Mouse (Mus musculus) midbrain, embryonic 11.5 days (tissue): ENCODE data around the gene Galnt10. TPM values are rescaled to one million over a fixed set of nuclear protein-coding genes. Genes with fewer than 3 reads are reported as not detected.

ENCODE experiments used
- ATAC-seq: fragments of 200-750 bp; cut with Nextera tagmentation; 2 replicates; pipeline ENCODE4 v1.8.0; 2017; ENCODE audit warnings: moderate TSS enrichment, moderate library complexity; ENCODE audit not compliant: low FRiP score
- DNase-seq: peaks from one replicate; pipeline ENCODE4 v3.0.0; 2015; ENCODE audit warnings: low spot score; ENCODE audit errors: missing footprints
- H3K27ac ChIP-seq: fragments of 300-500 bp; sonication (generic); 2 replicates; pipeline ENCODE4 v1.5.1; 2014; ENCODE audit warnings: low read depth, low read length
- H3K27me3 ChIP-seq: fragments of 300-500 bp; sonication (generic); 2 replicates; pipeline ENCODE4 v1.6.1; 2014; ENCODE audit warnings: mild to moderate bottlenecking, low read length, moderate library complexity, mixed read lengths; ENCODE audit not compliant: control insufficient read depth, insufficient read depth
- H3K36me3 ChIP-seq: fragments of 300-500 bp; sonication (generic); 2 replicates; pipeline ENCODE4 v1.6.1; 2014; ENCODE audit warnings: mild to moderate bottlenecking, low read length, moderate library complexity, mixed read lengths; ENCODE audit not compliant: control insufficient read depth, insufficient read depth
- H3K4me1 ChIP-seq: fragments of 300-500 bp; sonication (generic); 2 replicates; pipeline ENCODE4 v1.6.1; 2014; ENCODE audit warnings: low read length; ENCODE audit not compliant: control insufficient read depth, insufficient read depth
- H3K4me2 ChIP-seq: fragments of 300-500 bp; sonication (generic); 2 replicates; pipeline ENCODE4 v1.6.1; 2014; ENCODE audit warnings: mild to moderate bottlenecking, moderate library complexity
- H3K4me3 ChIP-seq: fragments of 300-500 bp; sonication (generic); 2 replicates; pipeline ENCODE4 v1.5.1; 2014; ENCODE audit warnings: low read depth, low read length
- H3K9ac ChIP-seq: fragments of 300-500 bp; sonication (generic); 2 replicates; pipeline ENCODE4 v1.6.1; 2014; ENCODE audit warnings: low read length
- H3K9me3 ChIP-seq: fragments of 300-500 bp; sonication (generic); 2 replicates; pipeline ENCODE4 v1.6.1; 2016; ENCODE audit warnings: low read length; ENCODE audit not compliant: control insufficient read depth
- WGBS: fragments of 180-500 bp; shearing (Covaris S2); extraction: QIAGEN DNeasy Blood & Tissue Kit; methylation state at CpG from one replicate; pipeline ENCODE4 v1.1.7; 2014; 5-methylcytosine and 5-hydroxymethylcytosine counted together
- polyA plus RNA-seq: library from polyadenylated mRNA; unstranded; fragments of >200 nt; fragmentation: Nextera tagmentation; extraction: Ambion mirVana; gene quantifications from 2 replicates; pipeline ENCODE4 v1.2.1, GENCODE M21; 2014

Galnt10 gene
- polyA plus RNA-seq, 1 experiment from 2014 or later = 13.9 TPM

DNA sequence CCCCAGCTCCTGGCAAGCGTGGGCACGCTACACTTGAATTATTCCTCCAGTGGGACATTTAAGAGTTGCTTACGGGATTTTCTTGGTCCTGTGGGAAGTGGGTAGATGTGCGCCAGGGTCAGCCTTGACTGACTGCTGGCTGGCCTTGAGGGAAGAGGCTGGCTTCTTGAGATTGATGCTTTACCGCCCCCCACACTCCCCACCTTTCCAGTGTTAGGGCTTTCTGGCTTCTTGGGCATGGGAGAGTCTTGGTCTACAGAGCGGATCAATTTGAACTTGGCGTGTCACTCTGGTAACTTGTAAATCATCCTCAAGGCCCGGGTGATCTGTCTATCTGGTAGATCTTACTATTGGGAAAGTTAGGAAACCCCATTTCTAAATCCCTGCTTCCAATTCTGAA is 1.7 kb downstream of the Galnt10 start:
- H3K4me2 ChIP-seq = peak overlapping the region; percentile 99
- WGBS = 76% methylated on average over 8 of the region's 8 CpGs
- H3K27ac ChIP-seq = no peak overlapping the region
- no peaks in the 10 kb centered on the region for H3K36me3 ChIP-seq
- no peak for ATAC-seq
- H3K9me3 ChIP-seq = no peaks in the 10 kb centered on the region
- H3K4me1 ChIP-seq = peaks cover 24% of the 10 kb centered on the region
- peak overlapping the region; percentile 36; the same call in 1 of the 2 replicates for H3K9ac ChIP-seq
- DNase-seq = no peak
- no peaks in the 10 kb centered on the region; the same call in 1 of the 2 replicates for H3K27me3 ChIP-seq
- H3K4me3 ChIP-seq = peak overlapping the region; percentile 74

DNA sequence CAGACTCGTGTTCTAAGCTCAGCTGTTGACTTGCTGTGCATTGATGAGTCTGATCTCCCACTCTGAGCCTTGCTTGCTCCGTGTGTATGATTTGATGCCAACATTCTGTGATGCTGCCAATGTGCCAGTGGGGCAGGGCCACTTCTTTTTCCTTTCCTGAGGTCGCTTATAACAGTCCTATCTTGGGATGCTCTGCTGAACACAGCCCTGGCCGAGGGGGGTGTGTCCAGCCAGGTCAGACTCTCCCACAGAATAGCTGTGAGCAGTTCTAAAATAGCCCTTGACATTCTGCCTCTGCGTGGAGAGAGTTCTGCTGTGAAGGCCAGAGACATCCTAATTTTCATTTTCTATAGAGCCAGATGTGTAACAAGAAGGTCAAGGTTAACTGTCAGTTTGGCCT is 2.2 kb downstream of the Galnt10 start:
- H3K27me3 ChIP-seq = no peaks in the 10 kb centered on the region; the same call in 1 of the 2 replicates
- 49% methylated on average over 5 of the region's 5 CpGs for WGBS
- peaks cover 29% of the 10 kb centered on the region for H3K4me1 ChIP-seq
- H3K36me3 ChIP-seq = no peaks in the 10 kb centered on the region
- no peak overlapping the region for H3K27ac ChIP-seq
- H3K9ac ChIP-seq = no peak overlapping the region
- H3K9me3 ChIP-seq = no peaks in the 10 kb centered on the region
- no peak for DNase-seq
- H3K4me2 ChIP-seq = no peak overlapping the region
- no peak overlapping the region for H3K4me3 ChIP-seq
- no peak for ATAC-seq

DNA sequence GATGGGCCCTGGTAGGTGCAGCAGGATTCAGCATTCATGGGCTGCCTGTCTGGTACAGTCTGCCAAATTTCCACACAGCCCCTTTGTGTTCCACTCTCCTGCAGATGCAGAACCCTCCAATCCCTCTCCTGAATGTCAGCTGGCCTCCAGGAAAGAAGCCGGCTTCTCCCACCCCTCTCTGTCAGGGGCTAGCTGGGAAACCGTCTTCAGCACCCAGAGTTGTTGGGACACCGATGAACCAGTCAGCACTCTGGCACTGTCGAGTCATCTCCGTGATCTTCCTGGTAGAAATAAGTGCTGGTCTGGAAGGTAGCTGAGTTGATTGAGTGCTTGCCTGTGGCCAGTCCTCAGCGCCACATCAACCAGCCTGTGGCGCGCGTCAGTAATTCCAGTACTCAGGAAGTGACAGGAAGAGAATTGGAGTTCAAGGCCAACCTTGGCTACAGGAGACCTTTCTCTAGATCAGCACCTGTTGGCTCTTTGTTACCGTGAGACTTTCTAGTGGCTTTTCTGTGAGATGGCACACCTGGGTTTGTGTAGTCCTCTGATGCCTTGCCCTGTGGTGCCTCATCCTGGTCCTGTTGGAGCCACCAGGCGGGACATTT is 3.1 kb downstream of the Galnt10 start:
- Histone ChIP-seq H3K27ac (no peak overlapping the region), H3K4me3 (no peak overlapping the region), H3K4me1 (peaks cover 31% of the 10 kb centered on the region), H3K9ac (no peak overlapping the region), H3K9me3 (no peaks in the 10 kb centered on the region), H3K4me2 (no peak overlapping the region), H3K36me3 (no peaks in the 10 kb centered on the region), H3K27me3 (no peaks in the 10 kb centered on the region; the same call in 1 of the 2 replicates)
- ATAC-seq (no peak), DNase-seq (no peak)
- 91% methylated on average over 11 of the region's 11 CpGs for WGBS

GRCm38 (mm10) chr11:57649269-57649668 is 4.0 kb downstream of the Galnt10 start:
- no peak overlapping the region for H3K4me3 ChIP-seq
- ATAC-seq (no peak), DNase-seq (no peak)
- H3K27me3 ChIP-seq = no peaks in the 10 kb centered on the region; the same call in 1 of the 2 replicates
- H3K4me1 ChIP-seq = peaks cover 28% of the 10 kb centered on the region
- no peak overlapping the region for H3K27ac ChIP-seq
- no peak overlapping the region for H3K4me2 ChIP-seq
- no peaks in the 10 kb centered on the region for H3K9me3 ChIP-seq
- 73% methylated on average over 4 of the region's 4 CpGs for WGBS
- no peak overlapping the region for H3K9ac ChIP-seq
- no peaks in the 10 kb centered on the region for H3K36me3 ChIP-seq

DNA sequence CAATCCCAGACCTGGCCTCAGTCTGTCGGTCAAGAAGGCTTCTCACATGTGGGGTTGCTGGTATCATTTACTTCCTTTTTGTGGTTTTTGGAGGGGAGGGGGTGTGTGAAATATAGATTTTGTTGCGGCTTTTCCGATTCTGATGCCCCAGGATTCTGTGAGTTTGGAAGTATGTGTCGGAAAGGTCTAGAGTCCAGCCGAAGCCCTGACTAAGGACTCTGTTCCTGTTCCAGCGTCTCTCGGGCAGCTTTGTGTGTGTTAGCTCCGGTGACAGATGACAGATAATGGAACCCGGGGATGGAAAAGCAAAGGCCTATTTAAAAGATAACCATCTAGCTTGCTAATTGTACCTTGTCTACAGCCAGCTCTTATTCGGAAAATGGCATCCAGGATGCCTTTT is 4.4 kb downstream of the Galnt10 start:
- 88% methylated on average over 10 of the region's 10 CpGs for WGBS
- no peak overlapping the region for H3K9ac ChIP-seq
- no peaks in the 10 kb centered on the region for H3K36me3 ChIP-seq
- H3K9me3 ChIP-seq = no peaks in the 10 kb centered on the region
- H3K4me2 ChIP-seq = no peak overlapping the region
- ATAC-seq = no peak
- no peak overlapping the region for H3K27ac ChIP-seq
- H3K4me1 ChIP-seq = peaks cover 32% of the 10 kb centered on the region
- DNase-seq = no peak
- no peaks in the 10 kb centered on the region; the same call in 1 of the 2 replicates for H3K27me3 ChIP-seq
- no peak overlapping the region for H3K4me3 ChIP-seq

DNA sequence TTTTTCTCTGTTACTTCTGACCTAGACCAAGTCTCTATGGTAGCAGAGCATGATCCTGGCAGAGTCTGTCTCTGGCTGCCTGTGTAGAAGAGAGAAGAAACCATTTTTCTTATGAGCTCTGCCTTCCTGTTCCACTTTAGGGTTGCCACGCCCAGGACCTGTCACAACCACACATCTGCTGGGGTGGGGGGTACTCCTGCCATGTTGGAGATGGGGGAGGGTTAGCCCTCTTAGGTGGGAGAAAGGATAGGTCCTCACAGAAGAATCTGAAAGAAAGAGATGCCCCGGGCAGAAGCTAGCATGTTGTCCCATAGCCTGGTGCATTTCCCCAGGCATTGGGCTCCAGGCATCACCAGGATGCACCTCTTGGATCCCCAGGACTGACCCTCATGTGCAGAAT is 5.6 kb downstream of the Galnt10 start:
- H3K9ac ChIP-seq = no peak overlapping the region
- H3K4me1 ChIP-seq = peaks cover 34% of the 10 kb centered on the region

DNA sequence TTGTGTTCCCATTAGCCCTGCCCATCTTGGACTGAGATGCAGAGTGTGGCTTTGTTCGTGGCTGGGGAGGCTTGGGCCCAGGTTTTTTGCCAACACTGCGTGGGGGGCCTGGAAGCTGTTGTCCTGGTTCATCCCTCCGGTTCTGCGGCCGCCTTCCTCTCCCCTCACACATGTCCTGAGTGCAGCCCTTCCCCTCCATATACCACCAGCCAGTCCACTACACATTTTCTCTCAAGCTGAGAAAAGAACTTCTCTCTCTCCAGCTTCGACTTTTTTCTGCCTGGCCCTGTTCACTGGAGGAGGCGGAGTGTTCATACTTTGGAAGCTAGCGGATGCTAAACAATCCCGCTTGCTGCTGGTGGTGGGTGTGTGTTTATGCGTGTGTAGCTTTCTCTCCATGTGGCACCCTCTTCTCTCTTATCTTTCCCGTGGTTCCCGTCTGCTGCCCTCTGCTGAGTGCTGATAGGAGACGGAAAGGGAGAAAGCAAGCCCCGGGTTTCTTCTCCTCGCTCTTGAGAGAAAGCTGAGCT is 6.1 kb downstream of the Galnt10 start:
- Histone ChIP-seq H3K9ac (no peak overlapping the region), H3K36me3 (no peaks in the 10 kb centered on the region), H3K27me3 (no peaks in the 10 kb centered on the region; the same call in 1 of the 2 replicates), H3K4me1 (peaks cover 36% of the 10 kb centered on the region), H3K27ac (no peak overlapping the region), H3K4me2 (no peak overlapping the region), H3K4me3 (no peak overlapping the region), H3K9me3 (no peaks in the 10 kb centered on the region)
- 47% methylated on average over 15 of the region's 15 CpGs for WGBS
- DNase-seq = no peak
- no peak for ATAC-seq

More for the DNA sequence above, 5.6 kb downstream of the Galnt10 start:
- Histone ChIP-seq H3K27me3 (no peaks in the 10 kb centered on the region; the same call in 1 of the 2 replicates), H3K36me3 (no peaks in the 10 kb centered on the region), H3K4me2 (no peak overlapping the region), H3K4me3 (no peak overlapping the region), H3K27ac (no peak overlapping the region), H3K9me3 (no peaks in the 10 kb centered on the region)
- no peak for ATAC-seq
- WGBS = 79% methylated on average over 2 of the region's 2 CpGs
- no peak for DNase-seq

DNA sequence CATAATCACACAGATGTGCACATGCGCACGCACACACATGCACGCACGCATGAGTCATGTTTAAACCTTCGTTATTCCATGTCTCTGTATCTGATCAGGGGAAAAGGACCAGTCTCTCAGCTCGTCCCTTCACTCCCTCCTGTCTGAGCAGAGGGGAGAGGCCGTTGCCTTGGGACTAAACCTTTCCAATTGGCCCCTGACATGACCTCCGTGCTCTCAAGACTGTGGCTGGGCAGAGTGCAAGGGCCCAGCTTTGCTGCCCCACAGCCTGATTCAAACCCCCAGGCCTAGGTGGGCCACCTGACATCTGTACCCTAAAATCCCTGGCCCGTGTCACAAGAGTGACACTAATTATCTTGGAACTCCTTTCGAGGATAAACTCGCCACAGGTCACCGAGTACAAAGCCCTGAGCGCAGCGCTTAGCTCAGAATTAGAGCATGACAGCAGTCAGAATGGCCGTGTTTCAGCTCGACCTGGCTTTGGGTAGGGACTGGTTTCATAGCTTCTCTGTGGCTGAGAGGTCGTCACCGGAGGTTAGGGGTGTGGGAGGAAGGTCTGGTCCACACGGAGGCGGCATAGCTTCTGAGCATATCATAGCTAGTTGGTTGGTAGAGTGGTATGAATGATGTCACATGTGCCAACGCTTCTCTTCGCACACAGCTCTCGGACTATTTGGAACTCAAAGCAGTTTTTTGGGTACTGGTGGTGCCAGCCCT is 7.1 kb downstream of the Galnt10 start:
- H3K27me3 ChIP-seq = no peaks in the 10 kb centered on the region
- no peak overlapping the region for H3K9ac ChIP-seq
- no peak overlapping the region for H3K4me3 ChIP-seq
- DNase-seq (no peak), ATAC-seq (no peak)
- H3K9me3 ChIP-seq = no peaks in the 10 kb centered on the region
- no peaks in the 10 kb centered on the region for H3K36me3 ChIP-seq
- H3K4me2 ChIP-seq = no peak overlapping the region
- no peak overlapping the region for H3K27ac ChIP-seq
- WGBS = 52% methylated on average over 23 of the region's 23 CpGs
- H3K4me1 ChIP-seq = peaks cover 36% of the 10 kb centered on the region

GRCm38 (mm10) chr11:57652923-57653660 is 7.8 kb downstream of the Galnt10 start:
- Histone ChIP-seq H3K9me3 (no peaks in the 10 kb centered on the region), H3K9ac (no peak overlapping the region), H3K4me2 (no peak overlapping the region), H3K27me3 (no peaks in the 10 kb centered on the region), H3K4me1 (peaks cover 30% of the 10 kb centered on the region), H3K27ac (no peak overlapping the region), H3K36me3 (no peaks in the 10 kb centered on the region), H3K4me3 (no peak overlapping the region)
- DNase-seq (no peak), ATAC-seq (no peak)
- 86% methylated on average over 14 of the region's 14 CpGs for WGBS
